Mouse (Mus musculus) CH12.LX (cell line): Measurements from ENCODE around the gene Sec24c. TPM values are rescaled to one million over a fixed set of nuclear protein-coding genes. Genes with fewer than 3 reads are reported as not detected.

Source experiments
- DNase-seq: peaks from one replicate; pipeline ENCODE4 v3.0.0-alpha.2; 2013; ENCODE audit errors: extremely low read depth
- H3K27ac ChIP-seq: 2 replicates; pipeline ENCODE4 v1.5.1; 2012; ENCODE audit warnings: low read depth, mild to moderate bottlenecking, control low read depth, moderate library complexity; ENCODE audit not compliant: insufficient read depth
- H3K27me3 ChIP-seq: replicated peaks from 2 replicates; pipeline ENCODE3; 2012; ENCODE audit warnings: inconsistent platforms
- H3K36me3 ChIP-seq, 2 experiments: replicated peaks in 1 of 2; 2 replicates each; pipeline versions ENCODE3 to v1.6.1; 2012; ENCODE audit warnings: inconsistent platforms in 1 of 2, low read length in 1 of 2, mild to moderate bottlenecking in 1 of 2, mixed read lengths in 1 of 2, moderate library complexity in 1 of 2; ENCODE audit not compliant: control insufficient read depth in 1 of 2, insufficient read depth in 1 of 2
- H3K4me1 ChIP-seq, 2 experiments: 2 replicates each; pipeline ENCODE4 v1.6.1; 2012; ENCODE audit warnings: inconsistent platforms in 1 of 2, moderate library complexity in 1 of 2; ENCODE audit not compliant: insufficient read depth in 2 of 2, control insufficient read depth in 1 of 2
- H3K4me2 ChIP-seq: 2 replicates; pipeline ENCODE4 v1.6.1; 2012; ENCODE audit warnings: low read depth, mild to moderate bottlenecking, control low read depth; ENCODE audit not compliant: poor library complexity, insufficient read depth, severe bottlenecking
- H3K4me3 ChIP-seq, 3 experiments: fragments of 150-350 bp in 1 of 3; sonication (generic) in 1 of 3; replicated peaks in 1 of 3; 2 replicates each; pipeline versions ENCODE3 to v1.5.1; 2011 to 2012; ENCODE audit warnings: low read depth in 2 of 3, low read length in 2 of 3, mild to moderate bottlenecking in 2 of 3, moderate library complexity in 2 of 3, control low read depth in 1 of 3, improper control_type of control experiment in 1 of 3, inconsistent platforms in 1 of 3, mixed read lengths in 1 of 3; ENCODE audit not compliant: poor library complexity in 1 of 3
- H3K79me2 ChIP-seq: replicated peaks from 2 replicates; pipeline ENCODE4 v1.6.1; 2012; ENCODE audit warnings: mild to moderate bottlenecking, moderate library complexity; ENCODE audit not compliant: control insufficient read depth, poor library complexity, insufficient read depth, severe bottlenecking; ENCODE audit errors: extremely low read depth
- H3K9ac ChIP-seq: 2 replicates; pipeline ENCODE4 v1.6.1; 2012; ENCODE audit warnings: low read depth, mild to moderate bottlenecking, control low read depth, moderate library complexity; ENCODE audit not compliant: insufficient read depth
- H3K9me3 ChIP-seq: replicated peaks from 2 replicates; pipeline ENCODE3; 2012; ENCODE audit warnings: low read length, inconsistent platforms, mixed read lengths
- CHD2 ChIP-seq: IDR thresholded peaks from 2 replicates; pipeline ENCODE4 v1.6.1; 2011; ENCODE audit warnings: low read length, improper control_type of control experiment
- CTCF ChIP-seq, 2 experiments: IDR thresholded peaks in 1 of 2; conservative IDR thresholded peaks in 1 of 2; 2 replicates each; pipeline ENCODE4 v1.5.1; 2011 to 2012; ENCODE audit warnings: low read depth in 2 of 2, low read length in 2 of 2, improper control_type of control experiment in 1 of 2, inconsistent platforms in 1 of 2, mild to moderate bottlenecking in 1 of 2, moderate library complexity in 1 of 2
- ETS1 ChIP-seq: conservative IDR thresholded peaks from 2 replicates; pipeline ENCODE4 v1.6.1; 2012; ENCODE audit warnings: low read depth, mild to moderate bottlenecking, inconsistent platforms, low read length, improper control_type of control experiment, moderate library complexity
- MAFK ChIP-seq: IDR thresholded peaks from 2 replicates; pipeline ENCODE4 v1.6.1; 2011; ENCODE audit warnings: low read length, improper control_type of control experiment; ENCODE audit not compliant: insufficient replicate concordance
- MXI1 ChIP-seq: IDR thresholded peaks from 2 replicates; pipeline ENCODE4 v1.6.1; 2011; ENCODE audit warnings: mild to moderate bottlenecking, low read depth, low read length, improper control_type of control experiment
- NELFE ChIP-seq: IDR thresholded peaks from 2 replicates; pipeline ENCODE4 v1.6.1; 2011; ENCODE audit warnings: low read depth, low read length, improper control_type of control experiment
- PAX5 ChIP-seq: IDR thresholded peaks from 2 replicates; pipeline ENCODE4 v1.6.1; 2012; ENCODE audit warnings: low read length, inconsistent platforms, mixed read lengths
- RAD21 ChIP-seq: IDR thresholded peaks from 2 replicates; pipeline ENCODE4 v1.6.1; 2011; ENCODE audit warnings: low read depth, mild to moderate bottlenecking, low read length, improper control_type of control experiment, moderate library complexity
- RCOR1 ChIP-seq: conservative IDR thresholded peaks from 2 replicates; pipeline ENCODE4 v1.6.1; 2012; ENCODE audit warnings: low read depth, mild to moderate bottlenecking, inconsistent platforms, low read length, improper control_type of control experiment
- SIN3A ChIP-seq: IDR thresholded peaks from 2 replicates; pipeline ENCODE4 v1.6.1; 2012; ENCODE audit warnings: low read length, improper control_type of control experiment, inconsistent platforms
- SMC3 ChIP-seq: IDR thresholded peaks from 2 replicates; pipeline ENCODE4 v1.6.1; 2011; ENCODE audit warnings: low read depth, low read length, improper control_type of control experiment
- TCF12 ChIP-seq: IDR thresholded peaks from 2 replicates; pipeline ENCODE4 v1.6.1; 2014; ENCODE audit warnings: low read depth, mild to moderate bottlenecking, inconsistent platforms, low read length, improper control_type of control experiment
- dilution Hi-C: fragments of 300-500 bp; cut with MboI; formaldehyde crosslinking; loops from 2 replicates; pipeline ENCODE4 v1.14.3; 2020; ENCODE audit warnings: low sequenced_read_pairs; ENCODE audit not compliant: extremely low pct_unique_long_range_greater_than_20kb, extremely low pct_ligation_motif_present
- in situ Hi-C: fragments of 300-500 bp; cut with MboI; formaldehyde crosslinking; loops from 3 replicates; pipeline ENCODE4 v1.14.3; 2019; ENCODE audit warnings: low sequenced_read_pairs, low pct_ligation_motif_present, low pct_unique_long_range_greater_than_20kb, mixed read lengths
- polyA plus RNA-seq: library from polyadenylated mRNA; unstranded; fragments of >175 nt; gene quantifications from 2 replicates; pipeline ENCODE4 v1.2.1, GENCODE M21; 2012; ENCODE audit warnings: low read depth; ENCODE audit not compliant: insufficient read length
- total RNA-seq, 2 experiments: library from RNA; depleted of rRNA; stranded (reverse); fragments of 300-350 nt in 1 of 2; fragments of >200 nt in 1 of 2; gene quantifications; 2 replicates each; pipeline ENCODE4 v1.2.3; 2012 to 2014

Gene Sec24c
- total and polyA plus RNA-seq, 3 experiments, result 51.2 to 122 (median 95.9) TPM

- Histone ChIP-seq H3K36me3 (peaks cover 86 to 100% of the 10 kb centered on the region in 2 experiments), H3K27me3 (no peaks in the 10 kb centered on the region), H3K27ac (peak overlapping the region; percentile 39; the same call in 1 of the 2 replicates), H3K79me2 (peaks cover 11% of the 10 kb centered on the region), H3K4me2 (no peak overlapping the region), H3K4me1 (peaks cover 14 to 18% of the 10 kb centered on the region in 2 experiments), H3K9me3 (no peaks in the 10 kb centered on the region), H3K9ac (no peak overlapping the region), H3K4me3 (no peak overlapping the region)
- TF ChIP-seq TCF12, result no peak
- peak; percentile 55; the same call in 1 of the 2 replicates for TF ChIP-seq MAFK
- in situ Hi-C loops, result no loop called here
- no peak for DNase-seq
- dilution Hi-C loops, result no loop called here
Measured at GRCm38 (mm10) chr14:20681742-20682141, 7.6 kb downstream of the Sec24c start.

DNA sequence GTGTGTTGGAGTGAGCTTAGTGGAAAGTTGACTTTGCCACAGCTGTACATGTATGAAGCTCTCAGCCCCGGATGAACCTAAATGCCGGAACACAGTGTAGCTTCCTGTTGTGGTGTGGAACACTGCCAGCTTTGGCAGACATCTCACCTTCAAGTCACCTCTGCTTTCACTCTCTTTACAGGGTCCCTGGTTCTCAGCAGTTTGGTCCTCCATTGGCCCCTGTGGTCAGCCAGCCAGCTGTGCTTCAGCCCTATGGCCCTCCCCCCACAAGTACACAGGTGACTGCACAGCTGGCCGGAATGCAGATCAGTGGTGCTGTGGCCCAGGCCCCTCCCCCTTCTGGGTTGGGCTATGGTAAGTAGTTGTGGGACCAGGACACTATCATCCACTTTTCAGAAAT is 8.4 kb downstream of the Sec24c start:
- H3K4me3 ChIP-seq, result no peak overlapping the region
- peaks cover 14 to 18% of the 10 kb centered on the region in 2 experiments for H3K4me1 ChIP-seq
- DNase-seq, result no peak
- peak overlapping the region; percentile 7; the same call in 1 of the 2 replicates for H3K27ac ChIP-seq
- H3K36me3 ChIP-seq, result peaks cover 90 to 100% of the 10 kb centered on the region in 2 experiments
- H3K79me2 ChIP-seq, result peaks cover 4% of the 10 kb centered on the region; the same call in 1 of the 2 replicates
- no peak overlapping the region for H3K9ac ChIP-seq
- H3K9me3 ChIP-seq, result no peaks in the 10 kb centered on the region
- dilution Hi-C loops (no loop called here), in situ Hi-C loops (no loop called here)
- no peaks in the 10 kb centered on the region for H3K27me3 ChIP-seq
- TF ChIP-seq TCF12 (peak; percentile 82), MXI1 (no peak), ETS1 (peak; percentile 45)
- H3K4me2 ChIP-seq, result no peak overlapping the region

DNA sequence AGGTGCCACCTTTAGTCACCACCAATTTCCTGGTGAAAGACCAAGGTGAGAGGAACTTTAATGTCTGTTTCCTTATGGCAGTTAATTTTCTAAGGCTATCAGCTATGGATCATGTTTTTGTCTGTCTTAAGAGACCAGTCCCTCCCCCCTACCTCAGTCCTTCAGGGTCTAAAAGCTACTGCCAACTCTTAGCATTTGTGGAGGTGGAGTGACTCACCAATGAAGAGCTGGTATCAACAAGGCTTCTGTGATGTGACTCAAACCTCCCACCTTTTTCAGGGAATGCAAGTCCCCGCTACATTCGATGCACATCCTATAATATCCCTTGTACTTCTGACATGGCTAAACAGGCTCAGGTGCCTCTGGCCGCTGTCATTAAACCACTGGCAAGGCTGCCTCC is 12.5 kb downstream of the Sec24c start:
- H3K9ac ChIP-seq, result no peak overlapping the region
- no peak overlapping the region for H3K4me3 ChIP-seq
- no peak overlapping the region for H3K27ac ChIP-seq
- no peaks in the 10 kb centered on the region for H3K9me3 ChIP-seq
- TF ChIP-seq RCOR1 (no peak), CHD2 (no peak)
- in situ Hi-C loops, result no loop called here
- peaks cover 9 to 10% of the 10 kb centered on the region in 2 experiments for H3K4me1 ChIP-seq
- no peaks in the 10 kb centered on the region for H3K79me2 ChIP-seq
- H3K4me2 ChIP-seq, result no peak overlapping the region
- dilution Hi-C loops, result no loop called here
- peaks cover 90 to 99% of the 10 kb centered on the region in 2 experiments for H3K36me3 ChIP-seq
- no peak for DNase-seq
- no peaks in the 10 kb centered on the region for H3K27me3 ChIP-seq

GRCm38 (mm10) chr14:20689009-20689408 is 14.9 kb downstream of the Sec24c start:
- H3K9me3 ChIP-seq, result no peaks in the 10 kb centered on the region
- in situ Hi-C loops, result no loop called here
- no peak overlapping the region for H3K9ac ChIP-seq
- peaks cover 3% of the 10 kb centered on the region; the same call in 1 of the 2 replicates for H3K79me2 ChIP-seq
- TF ChIP-seq TCF12 (no peak), SIN3A (no peak), RAD21 (no peak), NELFE (no peak), CTCF (conservative IDR thresholded peaks at IDR 0.05 in 1 of 2, IDR thresholded peaks at IDR 0.05 in 1 of 2; ENCODE audit: low read depth in 2 of 2, low read length in 2 of 2) (no peak), PAX5 (no peak), SMC3 (no peak)
- TF ChIP-seq, all 38 proteins: peak for 0
- Histone ChIP-seq H3K27me3 (no peaks in the 10 kb centered on the region), H3K36me3 (peaks cover 94 to 98% of the 10 kb centered on the region in 2 experiments), H3K27ac (no peak overlapping the region), H3K4me1 (peaks cover 7 to 8% of the 10 kb centered on the region in 2 experiments), H3K4me2 (no peak overlapping the region), H3K4me3 (no peak overlapping the region)
- no peak for DNase-seq
- dilution Hi-C loops, result no loop called here
